Mouse (Mus musculus): ENCODE results near the gene Rnf227.

- TF ChIP-seq POLR2A (IDR thresholded peaks at IDR 0.05; ENCODE audit: insufficient read length, low read depth), result no peak
- no peak for TF ChIP-seq CEBPB (IDR thresholded peaks at IDR 0.05; ENCODE audit: insufficient read depth, poor library complexity, severe bottlenecking)
- TF ChIP-seq TCF12 (IDR thresholded peaks at IDR 0.05; ENCODE audit: insufficient read depth, poor library complexity, severe bottlenecking), result no peak
- TF ChIP-seq TCF3 (IDR thresholded peaks at IDR 0.05; ENCODE audit: insufficient read length, low read depth), result no peak
Observed at GRCm38 (mm10) chr11:69365722-69366121, 25.5 kb downstream of the Rnf227 start.

Measured in myocyte (in vitro differentiated cells).